Mouse (Mus musculus): Measurements from ENCODE around the gene Slc30a6. TPM values are rescaled to one million over a fixed set of nuclear protein-coding genes. Genes with fewer than 3 reads are reported as not detected.
A peak's percentile ranks its signal among the peaks of the same experiment; 100 is the strongest.

Slc30a6 gene
- polyA plus RNA-seq, 1 experiment from 2014 or later: 39.4 TPM

GRCm38 (mm10) chr17:74424401-74425005 is 29.1 kb downstream of the Slc30a6 start:
- ATAC-seq (ENCODE audit: insufficient number of reproducible peaks, insufficient read depth, low FRiP score, low read depth): no peak
- Histone ChIP-seq H3K27me3 (ENCODE audit: control insufficient read depth, insufficient read depth, low read length) (no peaks in the 10 kb centered on the region), H3K36me3 (ENCODE audit: control insufficient read depth, insufficient read depth, low read length) (peaks cover 37% of the 10 kb centered on the region), H3K27ac (ENCODE audit: low read length) (no peak overlapping the region), H3K4me3 (ENCODE audit: low read depth, low read length) (no peak overlapping the region), H3K9me3 (ENCODE audit: control insufficient read depth, low read depth, low read length) (no peaks in the 10 kb centered on the region), H3K4me1 (ENCODE audit: control insufficient read depth, insufficient read depth, low read length) (no peaks in the 10 kb centered on the region), H3K4me2 (replicated peaks; ENCODE audit: low read depth, low read length) (no peak overlapping the region), H3K9ac (replicated peaks; ENCODE audit: low read depth, low read length) (no peak overlapping the region)
- WGBS: 89% methylated on average over 12 of the region's 12 CpGs

GRCm38 (mm10) chr17:74430074-74430473 is 34.7 kb downstream of the Slc30a6 start:
- H3K9me3 ChIP-seq (ENCODE audit: control insufficient read depth, low read depth, low read length): no peaks in the 10 kb centered on the region
- H3K27ac ChIP-seq (ENCODE audit: low read length): no peak overlapping the region
- ATAC-seq (ENCODE audit: insufficient number of reproducible peaks, insufficient read depth, low FRiP score, low read depth): peak; percentile 79
- H3K9ac ChIP-seq (replicated peaks; ENCODE audit: low read depth, low read length): no peak overlapping the region
- no peak overlapping the region for H3K4me2 ChIP-seq (replicated peaks; ENCODE audit: low read depth, low read length)
- H3K36me3 ChIP-seq (ENCODE audit: control insufficient read depth, insufficient read depth, low read length): no peaks in the 10 kb centered on the region
- WGBS: 71% methylated on average over 8 of the region's 8 CpGs
- H3K4me3 ChIP-seq (ENCODE audit: low read depth, low read length): no peak overlapping the region
- H3K27me3 ChIP-seq (ENCODE audit: control insufficient read depth, insufficient read depth, low read length): no peaks in the 10 kb centered on the region
- H3K4me1 ChIP-seq (ENCODE audit: control insufficient read depth, insufficient read depth, low read length): no peaks in the 10 kb centered on the region

DNA sequence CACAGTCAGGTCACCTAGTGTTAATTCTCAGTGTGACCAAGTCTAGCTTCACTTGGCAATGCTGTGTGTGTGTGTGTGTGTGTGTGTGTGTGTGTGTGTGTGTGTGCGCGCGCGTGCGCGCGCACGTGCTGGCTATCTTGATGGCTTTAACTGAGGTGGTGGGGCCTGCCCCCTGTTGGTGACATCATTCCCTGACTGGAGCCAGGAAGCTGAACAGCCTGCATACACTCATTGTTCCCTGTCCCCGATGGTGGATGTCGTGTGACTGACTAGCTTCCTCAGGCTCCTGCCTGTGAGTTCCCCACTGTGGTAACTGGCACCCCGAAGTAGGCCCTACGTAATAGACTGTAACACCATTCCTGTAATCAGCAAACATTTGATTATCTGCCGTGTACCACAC is 36.1 kb downstream of the Slc30a6 start:
- no peaks in the 10 kb centered on the region for H3K36me3 ChIP-seq (ENCODE audit: control insufficient read depth, insufficient read depth, low read length)
- H3K27ac ChIP-seq (ENCODE audit: low read length): no peak overlapping the region
- 62% methylated on average over 13 of the region's 13 CpGs for WGBS
- no peaks in the 10 kb centered on the region for H3K4me1 ChIP-seq (ENCODE audit: control insufficient read depth, insufficient read depth, low read length)
- ATAC-seq (ENCODE audit: insufficient number of reproducible peaks, insufficient read depth, low FRiP score, low read depth): no peak
- H3K4me2 ChIP-seq (replicated peaks; ENCODE audit: low read depth, low read length): no peak overlapping the region
- no peak overlapping the region for H3K9ac ChIP-seq (replicated peaks; ENCODE audit: low read depth, low read length)
- no peaks in the 10 kb centered on the region for H3K9me3 ChIP-seq (ENCODE audit: control insufficient read depth, low read depth, low read length)
- H3K27me3 ChIP-seq (ENCODE audit: control insufficient read depth, insufficient read depth, low read length): no peaks in the 10 kb centered on the region
- H3K4me3 ChIP-seq (ENCODE audit: low read depth, low read length): no peak overlapping the region

GRCm38 (mm10) chr17:74432631-74433030 is 37.2 kb downstream of the Slc30a6 start:
- H3K4me2 ChIP-seq (replicated peaks; ENCODE audit: low read depth, low read length): no peak overlapping the region
- 86% methylated on average over 5 of the region's 5 CpGs for WGBS
- no peak overlapping the region for H3K9ac ChIP-seq (replicated peaks; ENCODE audit: low read depth, low read length)
- H3K27me3 ChIP-seq (ENCODE audit: control insufficient read depth, insufficient read depth, low read length): no peaks in the 10 kb centered on the region
- H3K4me1 ChIP-seq (ENCODE audit: control insufficient read depth, insufficient read depth, low read length): no peaks in the 10 kb centered on the region
- H3K4me3 ChIP-seq (ENCODE audit: low read depth, low read length): no peak overlapping the region
- no peaks in the 10 kb centered on the region for H3K36me3 ChIP-seq (ENCODE audit: control insufficient read depth, insufficient read depth, low read length)
- no peaks in the 10 kb centered on the region for H3K9me3 ChIP-seq (ENCODE audit: control insufficient read depth, low read depth, low read length)
- ATAC-seq (ENCODE audit: insufficient number of reproducible peaks, insufficient read depth, low FRiP score, low read depth): no peak
- H3K27ac ChIP-seq (ENCODE audit: low read length): no peak overlapping the region

- Histone ChIP-seq H3K4me3 (ENCODE audit: low read depth, low read length) (no peak overlapping the region), H3K36me3 (ENCODE audit: control insufficient read depth, insufficient read depth, low read length) (no peaks in the 10 kb centered on the region), H3K4me1 (ENCODE audit: control insufficient read depth, insufficient read depth, low read length) (no peaks in the 10 kb centered on the region), H3K27me3 (ENCODE audit: control insufficient read depth, insufficient read depth, low read length) (no peaks in the 10 kb centered on the region), H3K9me3 (ENCODE audit: control insufficient read depth, low read depth, low read length) (no peaks in the 10 kb centered on the region), H3K27ac (ENCODE audit: low read length) (no peak overlapping the region), H3K4me2 (replicated peaks; ENCODE audit: low read depth, low read length) (no peak overlapping the region), H3K9ac (replicated peaks; ENCODE audit: low read depth, low read length) (no peak overlapping the region)
- no peak for ATAC-seq (ENCODE audit: insufficient number of reproducible peaks, insufficient read depth, low FRiP score, low read depth)
- 76% methylated on average over 9 of the region's 9 CpGs for WGBS
These were observed 42.4 kb downstream of the Slc30a6 start for GRCm38 (mm10) chr17:74437762-74438161.

DNA sequence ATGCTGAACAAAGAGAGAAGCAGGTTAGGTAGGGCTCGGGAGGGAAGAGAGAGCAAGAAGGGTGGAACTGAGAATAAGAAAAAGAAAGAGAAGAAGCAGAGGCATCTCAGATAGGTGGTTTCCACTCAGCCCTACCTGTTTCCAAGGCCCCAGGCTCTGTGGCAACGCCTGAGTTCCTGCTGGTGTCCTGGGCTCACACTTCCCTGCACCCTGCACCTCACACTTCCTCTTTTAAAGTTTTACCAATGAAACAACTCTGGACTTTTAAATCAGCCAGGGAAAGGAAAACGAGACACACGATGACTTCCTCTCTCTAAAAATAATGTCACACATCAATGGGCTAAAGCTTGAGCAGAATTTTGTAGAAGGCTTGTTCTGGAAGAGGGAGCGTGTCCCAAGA is 45.1 kb downstream of the Slc30a6 start:
- Histone ChIP-seq H3K9me3 (ENCODE audit: control insufficient read depth, low read depth, low read length) (no peaks in the 10 kb centered on the region), H3K27ac (ENCODE audit: low read length) (no peak overlapping the region), H3K36me3 (ENCODE audit: control insufficient read depth, insufficient read depth, low read length) (no peaks in the 10 kb centered on the region), H3K4me1 (ENCODE audit: control insufficient read depth, insufficient read depth, low read length) (no peaks in the 10 kb centered on the region), H3K4me3 (ENCODE audit: low read depth, low read length) (no peak overlapping the region), H3K9ac (replicated peaks; ENCODE audit: low read depth, low read length) (no peak overlapping the region), H3K27me3 (ENCODE audit: control insufficient read depth, insufficient read depth, low read length) (no peaks in the 10 kb centered on the region), H3K4me2 (replicated peaks; ENCODE audit: low read depth, low read length) (no peak overlapping the region)
- 83% methylated on average over 5 of the region's 5 CpGs for WGBS
- ATAC-seq (ENCODE audit: insufficient number of reproducible peaks, insufficient read depth, low FRiP score, low read depth): no peak

- H3K36me3 ChIP-seq (ENCODE audit: control insufficient read depth, insufficient read depth, low read length): no peaks in the 10 kb centered on the region
- no peak overlapping the region for H3K9ac ChIP-seq (replicated peaks; ENCODE audit: low read depth, low read length)
- no peaks in the 10 kb centered on the region for H3K4me1 ChIP-seq (ENCODE audit: control insufficient read depth, insufficient read depth, low read length)
- no peak overlapping the region for H3K4me2 ChIP-seq (replicated peaks; ENCODE audit: low read depth, low read length)
- no peaks in the 10 kb centered on the region for H3K27me3 ChIP-seq (ENCODE audit: control insufficient read depth, insufficient read depth, low read length)
- WGBS: 90% methylated on average over 10 of the region's 10 CpGs
- no peak overlapping the region for H3K4me3 ChIP-seq (ENCODE audit: low read depth, low read length)
- ATAC-seq (ENCODE audit: insufficient number of reproducible peaks, insufficient read depth, low FRiP score, low read depth): no peak
- no peaks in the 10 kb centered on the region for H3K9me3 ChIP-seq (ENCODE audit: control insufficient read depth, low read depth, low read length)
- H3K27ac ChIP-seq (ENCODE audit: low read length): no peak overlapping the region
These were observed 54.4 kb downstream of the Slc30a6 start for GRCm38 (mm10) chr17:74449776-74450175.

GRCm38 (mm10) chr17:74453928-74454327 is 58.5 kb downstream of the Slc30a6 start:
- Histone ChIP-seq H3K9ac (replicated peaks; ENCODE audit: low read depth, low read length) (no peak overlapping the region), H3K9me3 (ENCODE audit: control insufficient read depth, low read depth, low read length) (no peaks in the 10 kb centered on the region), H3K27me3 (ENCODE audit: control insufficient read depth, insufficient read depth, low read length) (no peaks in the 10 kb centered on the region), H3K4me1 (ENCODE audit: control insufficient read depth, insufficient read depth, low read length) (no peaks in the 10 kb centered on the region), H3K4me2 (replicated peaks; ENCODE audit: low read depth, low read length) (no peak overlapping the region), H3K4me3 (ENCODE audit: low read depth, low read length) (no peak overlapping the region), H3K27ac (ENCODE audit: low read length) (no peak overlapping the region), H3K36me3 (ENCODE audit: control insufficient read depth, insufficient read depth, low read length) (no peaks in the 10 kb centered on the region)
- WGBS: 76% methylated on average over 3 of the region's 3 CpGs
- ATAC-seq (ENCODE audit: insufficient number of reproducible peaks, insufficient read depth, low FRiP score, low read depth): no peak

GRCm38 (mm10) chr17:74454660-74455059 is 59.3 kb downstream of the Slc30a6 start:
- WGBS: 85% methylated on average over 1 of the region's 1 CpGs
- Histone ChIP-seq H3K9ac (replicated peaks; ENCODE audit: low read depth, low read length) (no peak overlapping the region), H3K27ac (ENCODE audit: low read length) (no peak overlapping the region), H3K4me3 (ENCODE audit: low read depth, low read length) (no peak overlapping the region), H3K36me3 (ENCODE audit: control insufficient read depth, insufficient read depth, low read length) (no peaks in the 10 kb centered on the region), H3K27me3 (ENCODE audit: control insufficient read depth, insufficient read depth, low read length) (no peaks in the 10 kb centered on the region), H3K4me2 (replicated peaks; ENCODE audit: low read depth, low read length) (no peak overlapping the region), H3K9me3 (ENCODE audit: control insufficient read depth, low read depth, low read length) (no peaks in the 10 kb centered on the region), H3K4me1 (ENCODE audit: control insufficient read depth, insufficient read depth, low read length) (no peaks in the 10 kb centered on the region)
- ATAC-seq (ENCODE audit: insufficient number of reproducible peaks, insufficient read depth, low FRiP score, low read depth): no peak

Measured in stomach, embryonic 14.5 days (tissue).